Mouse (Mus musculus): ENCODE data around the gene Fut2. TPM values are rescaled to one million over a fixed set of nuclear protein-coding genes. Genes with fewer than 3 reads are reported as not detected.

The Fut2 gene
- 0.25 TPM for polyA plus RNA-seq (2017; shearing (Covaris generic))

DNA sequence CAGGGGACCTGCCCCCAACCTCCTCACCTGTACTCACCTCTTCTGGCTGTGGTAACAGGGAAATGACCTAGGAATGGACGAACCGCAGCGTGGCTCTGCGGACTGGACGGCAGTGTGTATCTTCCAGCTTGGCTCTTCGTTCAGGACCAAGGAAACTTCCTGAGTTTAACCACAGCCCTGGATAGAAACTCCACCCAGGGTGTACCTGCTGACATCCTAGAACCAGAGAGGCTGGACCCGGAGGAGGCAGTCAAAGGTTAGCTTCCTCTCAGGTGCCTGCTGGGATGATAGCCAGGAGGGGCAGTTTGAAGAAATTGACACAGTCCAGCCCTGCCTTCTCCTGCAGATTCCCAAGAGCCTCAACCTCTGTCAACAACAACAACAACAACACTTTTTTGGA is at the start of gene Fut2:
Fut2 (minus strand) TSS at position 234 of the 400 bp plus-strand sequence.

DNA sequence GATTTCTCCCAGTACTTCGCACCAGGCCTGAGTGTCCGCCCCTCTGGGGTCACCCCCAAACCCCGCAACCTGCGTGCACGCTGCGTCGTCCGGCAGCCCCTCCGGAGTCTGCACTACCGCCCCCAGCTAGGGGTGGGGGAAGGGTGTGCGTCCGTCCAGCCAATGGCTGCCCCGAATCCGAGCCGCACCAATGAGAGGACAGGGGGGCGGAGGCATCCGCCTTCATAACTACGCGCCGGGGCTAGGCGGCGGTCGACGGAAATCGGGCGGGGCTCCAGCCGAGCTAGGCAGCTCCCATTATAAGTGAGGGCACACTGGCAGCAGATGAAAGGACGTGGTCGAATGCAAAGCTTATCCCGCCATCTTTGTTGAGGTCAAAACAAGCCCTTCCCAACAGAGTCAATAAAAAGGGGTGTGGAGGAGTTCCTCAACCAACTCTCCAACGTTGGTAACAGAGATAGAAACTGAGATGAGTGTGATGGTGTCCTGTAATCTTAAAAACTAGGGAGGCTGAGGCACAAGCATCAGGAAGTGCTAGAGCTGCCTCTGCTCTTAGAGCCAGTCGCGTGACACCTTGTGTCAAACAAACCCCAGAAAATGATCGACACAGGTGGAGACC is 49.0 kb upstream of the Fut2 start, which contains the start of gene Rpl18:
Rpl18 (plus strand) TSS at position 368 of the 619 bp plus-strand sequence.

GRCm38 (mm10) chr7:45704730-45705442 is 38.7 kb upstream of the Fut2 start, which contains the start of gene Dbp:
Dbp (plus strand) TSS chr7:45705088.

DNA sequence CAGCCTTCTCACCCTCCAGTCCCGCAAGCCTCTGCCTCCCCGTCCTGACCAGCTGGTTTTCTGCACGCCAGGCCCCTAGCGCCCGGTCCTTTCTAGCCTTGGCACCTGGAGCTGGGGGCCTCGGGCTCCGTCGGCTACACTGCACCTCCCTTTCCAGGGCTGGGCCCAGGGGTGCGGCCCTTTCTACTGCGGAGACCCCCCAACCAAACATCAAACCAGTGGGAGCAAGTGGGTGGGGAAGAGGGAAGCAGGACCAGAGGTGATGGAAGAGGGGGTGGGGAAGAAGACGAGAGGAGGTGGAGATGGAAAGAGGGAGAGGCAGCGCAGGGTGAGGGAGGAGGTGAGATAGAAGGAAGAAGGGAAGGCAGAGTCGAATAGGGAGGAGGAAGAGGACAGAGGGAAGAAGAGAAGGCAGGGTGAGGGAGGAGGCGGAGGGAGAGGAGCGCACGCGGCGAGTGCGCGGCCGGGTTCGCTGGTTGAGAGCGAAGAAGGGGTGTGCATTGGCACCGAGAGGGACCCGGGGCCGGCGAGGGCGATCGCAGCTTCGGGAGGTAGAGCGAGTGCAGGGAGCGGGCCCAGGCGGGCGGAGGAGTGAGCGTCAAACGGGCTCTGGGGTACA is 33.4 kb upstream of the Fut2 start, which contains the start of gene Car11:
Car11 (plus strand) TSS at position 321 of the 619 bp plus-strand sequence.

GRCm38 (mm10) chr7:45693921-45694591 is 27.9 kb upstream of the Fut2 start, which contains the start of gene Sec1:
Sec1 (minus strand) TSS chr7:45694402.

GRCm38 (mm10) chr7:45683396-45684050 is 17.3 kb upstream of the Fut2 start, which contains the start of gene Ntn5:
Ntn5 (plus strand) TSS chr7:45684022.

DNA sequence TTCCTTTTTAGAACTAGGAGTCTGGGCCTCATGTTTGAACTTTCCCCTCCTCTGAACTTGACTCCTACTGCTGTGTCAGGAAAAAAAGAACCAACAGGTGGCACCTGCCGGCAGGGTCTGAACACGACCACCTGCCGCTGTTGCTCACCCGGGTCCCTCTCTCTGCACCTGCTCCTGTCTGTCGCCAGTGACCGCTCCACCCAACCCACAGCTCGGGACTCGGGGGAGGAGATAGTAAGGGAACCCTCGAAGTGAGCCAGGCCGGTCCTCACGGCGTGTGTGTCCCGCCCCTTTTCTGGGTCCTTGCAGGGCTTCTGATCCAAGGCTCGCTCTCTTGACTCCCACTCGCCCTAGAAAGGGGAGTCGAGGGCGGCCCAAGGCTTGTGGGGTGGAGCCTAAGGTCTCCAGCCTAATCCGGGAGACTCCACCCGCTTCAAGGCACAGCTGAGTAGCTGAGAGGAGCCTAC is 26.6 kb downstream of the Fut2 start, which contains the start of gene Mamstr:
Mamstr (plus strand) TSS at position 417 of the 467 bp plus-strand sequence.

DNA sequence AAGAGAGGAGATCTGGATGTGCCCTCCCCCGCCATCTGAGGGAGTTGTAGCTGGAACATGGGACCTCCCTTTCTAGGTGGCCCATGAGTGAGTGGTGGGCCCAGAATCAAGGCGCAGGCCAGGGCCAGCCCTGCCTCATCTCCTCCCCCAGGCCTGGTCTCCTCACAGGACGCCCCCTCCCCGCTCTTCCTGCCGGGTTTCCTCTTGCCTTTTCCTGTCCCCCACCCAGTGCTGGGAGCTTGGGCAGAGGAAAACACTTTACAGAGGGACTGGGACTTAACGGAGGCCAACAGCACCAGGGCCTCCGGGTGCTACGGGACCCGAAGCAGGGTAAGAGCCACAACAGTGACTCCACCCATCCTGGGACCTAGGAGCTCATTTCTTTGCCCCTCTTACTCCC is 38.9 kb downstream of the Fut2 start, which contains the start of gene Rasip1:
Rasip1 (plus strand) TSS at position 228 of the 400 bp plus-strand sequence.

GRCm38 (mm10) chr7:45621443-45621842 is 44.8 kb downstream of the Fut2 start, which contains the start of gene Izumo1:
Izumo1 (plus strand) TSS chr7:45621811.

DNA sequence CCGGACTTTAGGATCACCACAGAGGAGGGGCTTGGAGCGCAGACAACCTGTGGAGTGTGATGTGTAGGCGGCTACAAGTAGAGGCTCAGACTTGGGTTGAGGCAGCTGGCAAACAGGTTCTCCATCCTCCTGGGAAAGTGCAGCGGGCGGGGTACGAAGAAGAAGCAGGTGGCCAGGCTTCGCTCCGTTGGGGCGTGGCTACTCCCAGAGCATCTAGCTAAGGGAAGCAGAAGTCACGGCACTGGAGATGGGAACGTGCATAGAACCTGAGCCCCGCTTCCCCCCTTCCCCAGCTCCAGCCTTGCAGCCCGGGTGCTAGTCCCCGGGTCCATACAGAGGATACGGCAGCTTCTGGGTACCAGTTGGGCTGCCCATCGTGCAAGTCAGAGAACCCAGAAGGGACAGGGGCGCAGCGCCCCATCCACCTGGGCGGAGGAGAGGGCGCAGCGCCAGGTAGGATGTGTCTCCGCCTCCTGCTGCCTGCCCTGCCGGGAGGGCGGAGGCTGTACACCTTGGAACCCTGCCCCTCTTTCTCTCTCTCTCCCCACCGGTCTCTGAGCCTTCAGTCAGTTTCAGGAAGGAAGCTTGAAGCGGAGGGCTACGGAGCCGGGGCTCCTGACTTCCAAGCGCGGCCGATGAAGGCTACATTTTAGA is 49.0 kb downstream of the Fut2 start, which contains the start of gene Fut1:
Fut1 (plus strand) TSS at position 248 of the 654 bp plus-strand sequence.

Other genes starting within 250 kb of the Fut2 start
- gene Lhb, start 245.6 kb downstream of the Fut2 start, polyA plus RNA-seq (2017; shearing (Covaris generic)), result not detected
- 16.5 TPM for gene Gys1, start 231.6 kb downstream of the Fut2 start, polyA plus RNA-seq (2017; shearing (Covaris generic))
- 77.4 TPM for gene Ruvbl2, start 228.3 kb downstream of the Fut2 start, polyA plus RNA-seq (2017; shearing (Covaris generic))
- gene Ftl1, start 206.5 kb downstream of the Fut2 start, polyA plus RNA-seq (2017; shearing (Covaris generic)), result 2,511 TPM
- 228 TPM for gene Bax, start 199.5 kb downstream of the Fut2 start, polyA plus RNA-seq (2017; shearing (Covaris generic))
- 1.4 TPM for gene Tulp2, start 184.5 kb downstream of the Fut2 start, polyA plus RNA-seq (2017; shearing (Covaris generic))
- 0.68 TPM for gene Gm45808, start 179.6 kb downstream of the Fut2 start, polyA plus RNA-seq (2017; shearing (Covaris generic))
- gene Dhdh, start 177.6 kb downstream of the Fut2 start, polyA plus RNA-seq (2017; shearing (Covaris generic)), result 0.88 TPM
- 262 TPM for gene Nucb1, start 156.0 kb downstream of the Fut2 start, polyA plus RNA-seq (2017; shearing (Covaris generic))
- gene Ppp1r15a, start 140.1 kb downstream of the Fut2 start, polyA plus RNA-seq (2017; shearing (Covaris generic)), result 74.3 TPM
- gene Plekha4, start 140.1 kb downstream of the Fut2 start, polyA plus RNA-seq (2017; shearing (Covaris generic)), result 1.0 TPM
- gene Hsd17b14, start 111.5 kb downstream of the Fut2 start, polyA plus RNA-seq (2017; shearing (Covaris generic)), result 1.2 TPM
- 84.3 TPM for gene Bcat2, start 96.2 kb downstream of the Fut2 start, polyA plus RNA-seq (2017; shearing (Covaris generic))
- not detected for gene Fgf21, start 50.9 kb downstream of the Fut2 start, polyA plus RNA-seq (2017; shearing (Covaris generic))
- not detected for gene Fut1, start 49.1 kb downstream of the Fut2 start, polyA plus RNA-seq (2017; shearing (Covaris generic))
- gene Izumo1, start 44.6 kb downstream of the Fut2 start, polyA plus RNA-seq (2017; shearing (Covaris generic)), result not detected
- 0.51 TPM for gene Rasip1, start 38.9 kb downstream of the Fut2 start, polyA plus RNA-seq (2017; shearing (Covaris generic))
- 1.3 TPM for gene Mamstr, start 26.4 kb downstream of the Fut2 start, polyA plus RNA-seq (2017; shearing (Covaris generic))
- not detected for gene Ntn5, start 17.6 kb upstream of the Fut2 start, polyA plus RNA-seq (2017; shearing (Covaris generic))
- gene Sec1, start 28.0 kb upstream of the Fut2 start, polyA plus RNA-seq (2017; shearing (Covaris generic)), result 0.16 TPM
- 8.2 TPM for gene Car11, start 33.4 kb upstream of the Fut2 start, polyA plus RNA-seq (2017; shearing (Covaris generic))
- 11.2 TPM for gene Dbp, start 38.7 kb upstream of the Fut2 start, polyA plus RNA-seq (2017; shearing (Covaris generic))
- gene Rpl18, start 49.1 kb upstream of the Fut2 start, polyA plus RNA-seq (2017; shearing (Covaris generic)), result 2,128 TPM
- 40.0 TPM for gene Sphk2, start 51.6 kb upstream of the Fut2 start, polyA plus RNA-seq (2017; shearing (Covaris generic))
- gene Fam83e, start 54.8 kb upstream of the Fut2 start, polyA plus RNA-seq (2017; shearing (Covaris generic)), result 0.35 TPM
- not detected for gene Spaca4, start 59.4 kb upstream of the Fut2 start, polyA plus RNA-seq (2017; shearing (Covaris generic))
- 0.07 TPM for gene Lmtk3, start 117.3 kb upstream of the Fut2 start, polyA plus RNA-seq (2017; shearing (Covaris generic))
- 3.8 TPM for gene Sult2b1, start 118.3 kb upstream of the Fut2 start, polyA plus RNA-seq (2017; shearing (Covaris generic))
- 25.0 TPM for gene Cyth2, start 148.2 kb upstream of the Fut2 start, polyA plus RNA-seq (2017; shearing (Covaris generic))
- gene Kcnj14, start 158.4 kb upstream of the Fut2 start, polyA plus RNA-seq (2017; shearing (Covaris generic)), result 0.11 TPM
- 43.8 TPM for gene Grwd1, start 164.6 kb upstream of the Fut2 start, polyA plus RNA-seq (2017; shearing (Covaris generic))
- 109 TPM for gene Kdelr1, start 206.4 kb upstream of the Fut2 start, polyA plus RNA-seq (2017; shearing (Covaris generic))
- 0.12 TPM for gene Grin2d, start 212.0 kb upstream of the Fut2 start, polyA plus RNA-seq (2017; shearing (Covaris generic))
- gene Syngr4, start 230.3 kb upstream of the Fut2 start, polyA plus RNA-seq (2017; shearing (Covaris generic)), result 0.68 TPM
- gene Tmem143, start 230.5 kb upstream of the Fut2 start, polyA plus RNA-seq (2017; shearing (Covaris generic)), result 9.2 TPM

Measured in CD4-positive, CD25-positive, alpha-beta regulatory T cell, adult 9 weeks (primary cell).